Mouse (Mus musculus) stomach, embryonic 15.5 days (tissue): Measurements from ENCODE around the gene Ndufa1. TPM values are rescaled to one million over a fixed set of nuclear protein-coding genes. Genes with fewer than 3 reads are reported as not detected.
"Not testable (repeated sequence)": the region's sequence is repeated elsewhere in the genome, so short reads cannot be mapped to it uniquely, and the experiment has no call there.

Experiments
- ATAC-seq: fragments of 200-750 bp; cut with Nextera tagmentation; 2 replicates; pipeline ENCODE4 v1.8.0; 2017; ENCODE audit warnings: low read depth, moderate number of reproducible peaks, moderate TSS enrichment; ENCODE audit not compliant: insufficient read depth, low FRiP score
- H3K27ac ChIP-seq: fragments of 300-500 bp; sonication (generic); 2 replicates; pipeline ENCODE4 v1.5.1; 2015; ENCODE audit warnings: mild to moderate bottlenecking, inconsistent platforms
- H3K27me3 ChIP-seq: fragments of 300-500 bp; sonication (generic); replicated peaks from 2 replicates; pipeline ENCODE4 v1.6.1; 2015; ENCODE audit warnings: inconsistent platforms
- H3K36me3 ChIP-seq: fragments of 300-500 bp; sonication (generic); 2 replicates; pipeline ENCODE4 v1.6.1; 2015; ENCODE audit warnings: inconsistent platforms
- H3K4me1 ChIP-seq: fragments of 300-500 bp; sonication (generic); 2 replicates; pipeline ENCODE4 v1.6.1; 2015; ENCODE audit warnings: inconsistent platforms
- H3K4me2 ChIP-seq: fragments of 300-500 bp; sonication (generic); 2 replicates; pipeline ENCODE4 v1.6.1; 2015; ENCODE audit warnings: mild to moderate bottlenecking, inconsistent platforms
- H3K4me3 ChIP-seq: fragments of 300-500 bp; sonication (generic); replicated peaks from 2 replicates; pipeline ENCODE4 v1.5.1; 2015; ENCODE audit warnings: inconsistent platforms
- H3K9ac ChIP-seq: fragments of 300-500 bp; sonication (generic); 2 replicates; pipeline ENCODE4 v1.6.1; 2015; ENCODE audit warnings: inconsistent platforms
- H3K9me3 ChIP-seq: fragments of 300-500 bp; sonication (generic); 2 replicates; pipeline ENCODE4 v1.6.1; 2016; ENCODE audit warnings: inconsistent platforms
- WGBS: fragments of 180-500 bp; shearing (Covaris S2); methylation state at CpG from one replicate; pipeline ENCODE4 v1.1.7; 2015; 5-methylcytosine and 5-hydroxymethylcytosine counted together
- polyA plus RNA-seq: library from polyadenylated mRNA; unstranded; fragments of >200 nt; fragmentation: Nextera tagmentation; extraction: Ambion mirVana; gene quantifications from 2 replicates; pipeline ENCODE4 v1.2.1, GENCODE M21; 2015

Ndufa1 gene
- polyA plus RNA-seq, 1 experiment from 2014 or later = 411 TPM

DNA sequence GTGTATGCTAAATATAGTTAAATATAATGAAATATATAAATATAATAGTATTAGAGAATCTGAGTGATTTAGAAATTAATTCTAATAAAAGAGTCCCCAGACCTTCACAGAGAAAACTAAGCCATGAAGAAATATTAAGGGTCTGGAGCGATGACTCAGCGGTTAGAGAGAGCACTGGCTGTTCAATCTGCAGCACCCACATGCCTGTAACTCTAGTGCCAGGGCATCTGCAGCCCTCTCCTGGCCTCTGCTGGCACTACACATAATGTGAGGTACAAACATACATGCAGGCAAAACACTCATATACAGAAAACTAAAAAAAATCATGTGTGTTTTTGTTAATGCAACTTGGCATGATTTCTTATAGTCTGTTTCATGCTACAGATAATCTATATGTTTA, 46.0 kb downstream of the Ndufa1 start:
- Histone ChIP-seq H3K9ac (no peak overlapping the region), H3K4me3 (no peak overlapping the region), H3K9me3 (no peaks in the 10 kb centered on the region), H3K36me3 (no peaks in the 10 kb centered on the region), H3K27me3 (no peaks in the 10 kb centered on the region), H3K4me1 (no peaks in the 10 kb centered on the region), H3K4me2 (no peak overlapping the region), H3K27ac (no peak overlapping the region)
- WGBS = 88% methylated on average over 2 of the region's 2 CpGs
- ATAC-seq = no peak

DNA sequence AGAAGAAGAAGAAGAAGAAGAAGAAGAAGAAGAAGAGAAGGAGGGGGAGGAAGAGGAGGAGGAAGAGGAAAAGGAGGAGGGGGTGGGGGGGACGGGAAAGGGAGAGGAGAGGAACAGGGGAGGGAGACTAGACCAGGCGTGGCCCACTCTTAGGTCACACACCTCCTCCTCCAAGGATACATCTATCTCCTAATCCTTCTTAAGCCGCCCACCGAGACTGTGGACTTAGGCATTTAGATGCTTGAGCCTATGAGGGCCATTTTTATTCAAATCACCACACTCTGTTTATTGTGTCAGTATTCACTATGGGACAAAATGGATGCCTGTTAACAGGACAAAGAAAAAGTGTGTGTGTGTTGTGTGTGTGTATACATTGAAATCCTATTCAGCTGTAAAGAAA, 46.5 kb downstream of the Ndufa1 start:
- ATAC-seq, H3K9ac ChIP-seq, H3K36me3 ChIP-seq, H3K4me3 ChIP-seq, H3K27me3 ChIP-seq, H3K4me2 ChIP-seq, H3K4me1 ChIP-seq, H3K9me3 ChIP-seq, H3K27ac ChIP-seq: not testable (repeated sequence)
- WGBS = 89% methylated on average over 2 of the region's 4 CpGs

DNA sequence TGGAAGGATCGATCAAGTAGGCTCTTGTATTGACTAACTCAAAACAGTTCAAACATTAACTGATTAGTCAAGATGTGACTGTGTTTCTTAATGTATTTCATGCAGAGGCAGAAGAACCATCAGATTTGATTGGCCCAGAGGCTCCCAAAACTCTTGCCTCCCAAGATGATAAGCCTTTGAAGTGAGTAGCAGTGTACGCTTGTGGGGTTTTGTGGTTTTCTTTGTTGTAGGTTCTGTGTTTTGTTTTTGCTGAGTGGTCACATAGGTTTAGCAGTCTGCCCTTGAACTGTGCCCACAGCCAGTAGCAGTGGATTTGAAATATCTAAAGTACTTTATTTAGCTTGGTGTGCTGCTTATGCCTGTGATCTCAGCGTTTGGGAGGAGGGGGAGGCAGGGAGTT, 49.2 kb downstream of the Ndufa1 start:
- Histone ChIP-seq H3K4me1 (no peaks in the 10 kb centered on the region), H3K4me3 (no peak overlapping the region), H3K27me3 (no peaks in the 10 kb centered on the region), H3K9ac (no peak overlapping the region), H3K9me3 (no peaks in the 10 kb centered on the region), H3K27ac (no peak overlapping the region), H3K4me2 (no peak overlapping the region), H3K36me3 (no peaks in the 10 kb centered on the region)
- ATAC-seq = no peak
- WGBS = 82% methylated on average over 3 of the region's 3 CpGs

Other genes with a start within 250 kb of the Ndufa1 start
- gene Sept6, start 199.4 kb downstream of the Ndufa1 start, polyA plus RNA-seq = 15.9 and 16.2 TPM in 2 replicates
- 0.10 and 0.17 TPM in 2 replicates for gene Sowahd, start 142.3 kb downstream of the Ndufa1 start, polyA plus RNA-seq
- 527 and 550 TPM in 2 replicates for gene Rpl39, start 105.8 kb downstream of the Ndufa1 start, polyA plus RNA-seq
- gene Upf3b, start 80.8 kb downstream of the Ndufa1 start, polyA plus RNA-seq = 22.3 and 23.6 TPM in 2 replicates
- gene Nkap, start 64.4 kb downstream of the Ndufa1 start, polyA plus RNA-seq = 14.1 and 14.6 TPM in 2 replicates
- 0.06 TPM in 1 of 2 replicates, not detected in the other for gene Akap14, start 22.3 kb downstream of the Ndufa1 start, polyA plus RNA-seq
- gene Rnf113a1, start 82 bp upstream of the Ndufa1 start, polyA plus RNA-seq = 10.2 TPM in 2 replicates
- gene Gm9, start 19.9 kb upstream of the Ndufa1 start, polyA plus RNA-seq = not detected in 2 replicates
- gene Rhox1, start 31.1 kb upstream of the Ndufa1 start, polyA plus RNA-seq = not detected in 2 replicates
- gene Rhox2a, start 53.8 kb upstream of the Ndufa1 start, polyA plus RNA-seq = not detected in 2 replicates
- gene Rhox3a, start 58.8 kb upstream of the Ndufa1 start, polyA plus RNA-seq = not detected in 2 replicates
- gene Rhox4a, start 74.2 kb upstream of the Ndufa1 start, polyA plus RNA-seq = not detected in 2 replicates
- gene Rhox3a2, start 188.9 kb upstream of the Ndufa1 start, polyA plus RNA-seq = not detected in 2 replicates
- gene Rhox4a2, start 199.7 kb upstream of the Ndufa1 start, polyA plus RNA-seq = 0.30 TPM in 1 of 2 replicates, not detected in the other
- not detected in 2 replicates for gene Rhox2b, start 220.9 kb upstream of the Ndufa1 start, polyA plus RNA-seq
- gene Rhox4b, start 241.3 kb upstream of the Ndufa1 start, polyA plus RNA-seq = not detected in 2 replicates